Mouse (Mus musculus): ENCODE results near the gene Ifrd2.

The Ifrd2 gene

GRCm38 (mm10) chr9:107598385-107598784 is 10.9 kb downstream of the Ifrd2 start:
- no peak for DNase-seq (ENCODE audit: inconsistent ontology term)

GRCm38 (mm10) chr9:107599433-107599832 is 12.0 kb downstream of the Ifrd2 start:
- no peak for DNase-seq (ENCODE audit: inconsistent ontology term)

DNA sequence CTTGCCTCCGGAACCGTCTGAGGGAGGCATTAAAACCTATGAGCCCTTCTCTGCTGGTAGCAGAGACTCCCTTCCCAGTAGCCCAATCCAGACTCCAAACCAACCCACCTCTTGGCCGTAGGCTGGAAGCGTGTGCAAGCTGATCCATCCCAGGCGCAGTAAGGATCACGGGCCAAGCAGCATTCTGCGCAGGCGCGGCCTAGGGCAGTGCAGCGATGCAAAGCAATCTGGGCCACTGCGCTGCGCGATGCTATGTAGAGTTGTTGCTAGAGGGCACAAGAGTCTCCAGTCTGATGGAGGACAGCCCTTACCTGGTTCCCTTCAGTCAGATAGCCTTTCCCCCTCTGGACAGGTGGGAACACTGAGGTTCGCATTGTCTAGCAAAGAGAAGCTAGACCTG is 12.4 kb downstream of the Ifrd2 start:
- no peak for DNase-seq (ENCODE audit: inconsistent ontology term)

- no peak for DNase-seq (ENCODE audit: inconsistent ontology term)
These were observed 13.3 kb downstream of the Ifrd2 start for GRCm38 (mm10) chr9:107600745-107601144.

DNA sequence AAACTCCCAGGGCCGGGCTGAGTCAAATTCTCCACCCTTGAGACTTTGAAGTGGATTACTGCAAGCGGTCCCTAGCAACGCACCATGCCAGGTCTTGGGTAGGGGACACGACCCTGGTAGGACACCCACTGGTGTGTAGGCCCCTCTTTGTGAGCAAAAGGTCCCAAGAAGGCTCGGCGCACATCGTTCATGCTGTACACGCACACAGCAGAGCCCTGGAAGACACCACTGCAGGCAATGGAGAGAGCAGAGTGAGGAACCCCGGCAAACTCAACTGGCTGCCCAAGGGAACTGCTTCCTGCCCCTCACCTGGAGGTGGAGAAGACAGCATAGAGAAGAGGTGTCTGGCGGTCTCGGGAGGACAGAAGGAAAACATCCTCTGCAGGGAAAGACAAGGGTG is 13.8 kb downstream of the Ifrd2 start:
- no peak for DNase-seq (ENCODE audit: inconsistent ontology term)

DNA sequence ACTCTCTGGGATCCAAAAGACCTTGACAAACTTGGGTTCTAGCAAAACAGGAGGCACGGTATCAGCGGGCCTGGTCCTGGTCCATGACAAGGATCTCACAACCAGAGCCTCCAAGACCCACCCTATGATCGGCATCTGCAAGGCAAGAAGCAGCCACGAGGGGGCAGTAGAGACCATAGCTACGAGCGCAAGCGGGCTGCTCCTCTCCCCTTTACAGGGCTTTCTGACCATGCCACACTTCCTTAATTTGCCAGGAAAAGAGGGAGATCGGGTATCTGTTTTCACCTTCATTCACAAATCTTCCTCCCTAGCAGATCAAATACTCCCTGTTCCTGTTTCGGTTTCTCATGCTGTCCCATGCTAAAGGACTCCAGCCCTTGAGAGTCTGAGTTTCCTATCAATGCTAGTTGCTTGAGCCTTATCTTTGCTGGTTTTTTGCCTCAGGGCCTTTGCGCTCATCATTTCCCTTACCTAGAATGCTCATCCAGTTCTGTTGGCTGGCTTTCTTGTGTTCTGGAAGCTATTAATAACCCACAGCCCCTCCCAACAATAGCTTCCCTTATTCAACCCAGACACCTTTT is 14.7 kb downstream of the Ifrd2 start:
- peak; percentile 81 for DNase-seq (ENCODE audit: inconsistent ontology term)

DNA sequence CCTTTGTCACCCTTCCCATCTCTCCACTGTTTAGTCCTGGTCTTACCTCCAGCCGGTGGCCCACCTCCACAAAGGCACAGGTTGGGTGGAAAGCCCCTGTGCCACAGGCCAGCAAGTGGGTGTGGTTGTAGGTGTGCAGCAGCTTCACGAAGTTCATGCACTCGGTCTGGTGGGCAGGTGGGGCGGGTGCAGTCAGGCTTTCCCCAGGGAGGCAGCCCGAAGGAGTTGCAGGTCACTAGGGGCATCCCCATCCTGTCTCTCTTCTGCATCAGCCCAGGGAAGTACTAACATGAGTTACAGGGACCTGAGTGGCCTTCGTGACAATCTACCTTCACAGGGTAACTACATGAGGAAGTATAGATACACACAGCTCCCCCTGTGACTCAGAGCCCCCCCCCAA is 15.8 kb downstream of the Ifrd2 start:
- no peak for DNase-seq (ENCODE audit: inconsistent ontology term)

- no peak for DNase-seq (ENCODE audit: inconsistent ontology term)
These were observed 17.7 kb downstream of the Ifrd2 start for GRCm38 (mm10) chr9:107605041-107605661.

DNA sequence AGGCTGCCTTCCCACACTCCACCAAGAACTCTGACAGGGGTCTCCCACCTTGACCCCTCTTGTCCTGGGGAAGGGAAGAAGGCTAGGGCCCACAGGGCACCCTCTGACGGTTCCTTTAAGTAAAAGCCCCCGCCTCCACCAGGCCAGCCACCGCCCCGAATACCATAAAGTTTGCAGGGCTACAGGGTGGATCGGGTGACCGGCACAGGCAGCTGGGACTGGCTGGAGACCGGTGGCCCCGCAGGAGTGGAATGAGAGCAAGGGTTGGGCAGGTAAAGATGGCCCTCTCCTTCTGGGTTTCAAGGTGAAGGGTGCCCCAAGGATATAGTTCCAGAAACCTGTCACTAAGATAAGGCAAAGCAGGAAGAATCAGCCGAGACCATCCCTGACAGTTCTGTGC is 19.1 kb downstream of the Ifrd2 start:
- DNase-seq (ENCODE audit: inconsistent ontology term), result peak; percentile 64

DNA sequence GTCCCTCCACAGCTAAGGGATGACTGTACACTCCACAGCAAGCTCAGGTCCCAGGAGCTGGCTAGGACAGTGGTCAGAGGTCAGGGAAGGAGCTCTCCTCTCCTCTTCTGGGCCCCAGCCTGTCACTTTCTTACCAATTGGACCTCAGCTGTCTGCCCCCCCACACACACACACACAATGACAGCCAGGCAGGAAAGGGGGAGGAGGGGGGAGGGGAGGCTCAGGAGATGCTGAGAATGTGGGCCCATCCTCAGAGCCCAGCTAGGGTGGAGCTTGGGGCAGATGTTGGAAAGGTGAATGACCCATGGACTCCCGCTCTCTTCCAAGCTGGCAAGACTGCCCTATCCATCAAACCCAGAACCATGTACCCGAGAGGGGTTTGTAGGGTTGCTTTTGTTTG is 19.6 kb downstream of the Ifrd2 start:
- DNase-seq (ENCODE audit: inconsistent ontology term), result no peak

- no peak for DNase-seq (ENCODE audit: inconsistent ontology term)
These were observed 20.3 kb downstream of the Ifrd2 start for GRCm38 (mm10) chr9:107607653-107608245.

DNA sequence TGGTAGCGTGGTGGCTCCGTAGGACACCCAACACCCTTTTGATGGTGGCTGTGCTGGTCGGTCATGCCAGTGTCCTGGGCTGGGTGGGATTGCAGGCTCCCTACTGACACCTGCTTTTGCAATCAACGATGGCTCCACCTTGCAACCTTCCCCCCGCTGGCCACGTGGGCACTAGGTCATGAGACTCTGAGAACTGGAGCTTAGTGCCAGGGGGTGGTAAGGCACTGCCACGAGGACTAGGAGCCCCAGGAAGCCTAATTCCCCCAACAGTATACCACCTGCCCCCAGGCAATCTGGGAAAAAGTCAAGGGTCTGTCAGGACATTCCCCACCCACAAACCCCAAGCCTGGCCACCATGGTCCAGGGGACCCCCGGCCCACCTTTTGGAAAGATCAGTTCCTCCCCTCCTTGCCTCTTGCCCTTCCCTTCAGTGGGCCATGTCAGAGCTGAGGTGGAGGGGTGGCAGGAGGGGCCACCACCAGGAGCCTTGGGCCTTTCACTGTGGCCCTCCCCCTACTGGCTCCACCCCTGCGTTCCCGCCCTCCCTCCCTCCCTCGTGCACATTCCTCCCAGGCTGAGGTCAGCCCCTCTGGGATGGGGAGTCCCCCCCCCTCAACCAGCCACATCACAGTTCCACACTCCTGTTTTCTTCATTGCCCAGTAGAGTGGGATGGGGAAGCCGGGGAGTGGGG is 21.4 kb downstream of the Ifrd2 start, which contains the start of gene Sema3b:
Gene Sema3b (minus strand): TSS at position 489 of the 692 bp plus-strand sequence.
- peak; percentile 82 for DNase-seq (ENCODE audit: inconsistent ontology term)

GRCm38 (mm10) chr9:107609433-107609830 is 22.0 kb downstream of the Ifrd2 start:
- no peak for DNase-seq (ENCODE audit: inconsistent ontology term)

- no peak for DNase-seq (ENCODE audit: inconsistent ontology term)
These were observed 24.2 kb downstream of the Ifrd2 start for GRCm38 (mm10) chr9:107611456-107612190.

GRCm38 (mm10) chr9:107612191-107612944 is 24.9 kb downstream of the Ifrd2 start:
- DNase-seq (ENCODE audit: inconsistent ontology term), result peak; percentile 99

- DNase-seq (ENCODE audit: inconsistent ontology term), result no peak
These were observed 25.6 kb downstream of the Ifrd2 start for GRCm38 (mm10) chr9:107612945-107613569.

DNA sequence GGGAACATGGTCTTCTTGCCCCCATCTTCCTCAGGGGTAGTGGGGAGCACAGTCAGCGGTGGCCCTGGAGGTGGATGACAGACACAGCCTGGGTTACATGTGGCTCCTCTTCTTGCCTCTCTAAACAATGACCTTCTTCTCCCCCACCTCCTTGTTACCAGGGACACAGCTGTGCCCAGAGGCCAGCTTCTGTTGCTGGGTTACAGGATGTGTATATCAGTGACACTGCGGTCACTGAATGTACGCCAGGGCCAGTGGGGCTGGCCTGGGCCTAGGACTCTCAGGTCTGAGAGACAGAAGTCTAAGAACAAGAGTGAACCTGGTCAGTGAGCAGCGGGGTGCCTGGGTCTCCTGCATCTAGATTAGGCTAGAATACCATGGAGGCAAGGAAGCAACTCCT is 27.6 kb downstream of the Ifrd2 start:
- peak; percentile 66 for DNase-seq (ENCODE audit: inconsistent ontology term)

DNA sequence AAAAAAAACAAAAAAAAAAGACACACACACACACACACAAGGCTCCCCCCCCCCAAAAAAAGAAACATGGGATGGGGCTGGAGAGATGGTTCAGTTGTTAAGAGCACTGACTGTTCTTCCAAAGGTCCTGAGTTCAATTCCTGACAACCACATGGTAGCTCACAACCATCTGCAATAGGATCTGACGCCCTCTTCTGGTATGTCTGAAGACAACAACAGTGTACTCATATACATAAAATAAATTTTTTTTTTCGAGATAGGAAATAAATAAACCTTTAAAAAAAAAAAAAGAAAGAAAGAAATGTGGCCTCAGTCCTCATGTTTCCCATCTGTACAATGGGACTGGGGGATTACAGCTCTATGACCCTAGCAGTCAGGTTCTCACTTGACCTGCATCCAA is 30.0 kb downstream of the Ifrd2 start:
- DNase-seq (ENCODE audit: inconsistent ontology term), result no peak

- no peak for DNase-seq (ENCODE audit: inconsistent ontology term)
These were observed 30.7 kb downstream of the Ifrd2 start for GRCm38 (mm10) chr9:107618098-107618497.

DNA sequence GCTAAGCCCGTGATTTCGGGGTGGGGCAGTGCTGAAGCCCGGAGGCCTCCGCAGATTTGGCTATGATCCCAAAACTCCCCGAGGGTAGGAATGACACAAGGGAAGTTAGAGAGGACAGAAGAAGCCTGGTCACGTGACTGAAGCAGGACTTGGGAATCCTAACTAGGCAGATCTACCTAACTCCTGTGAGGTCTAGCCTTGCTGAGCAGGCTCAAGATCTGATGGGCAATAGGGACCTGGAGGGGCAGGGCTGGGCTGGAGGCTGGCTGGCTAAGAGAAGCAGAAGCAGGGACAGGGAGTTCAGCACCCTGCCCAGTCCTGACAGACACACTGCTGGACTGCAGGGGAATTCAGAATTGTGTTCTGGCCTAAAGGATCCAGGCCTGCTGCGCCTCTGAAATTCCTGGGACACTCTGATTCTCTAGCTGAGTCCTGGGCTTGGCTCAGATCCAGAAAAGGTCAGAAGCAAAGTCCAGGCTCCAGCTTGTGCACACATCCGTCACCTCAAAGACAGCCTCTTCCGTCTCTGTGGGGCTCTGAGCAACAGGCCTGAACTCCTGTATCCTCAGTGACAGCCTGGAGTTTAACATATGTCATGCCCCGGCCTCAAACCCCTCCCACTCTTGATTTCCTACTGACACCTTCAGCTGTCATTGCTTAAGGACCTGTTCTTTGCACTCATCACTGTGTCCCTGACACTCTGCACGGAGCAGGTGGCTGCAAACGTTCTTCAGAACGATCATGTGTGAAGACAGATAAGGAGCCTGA is 31.5 kb downstream of the Ifrd2 start:
- peak; percentile 81 for DNase-seq (ENCODE audit: inconsistent ontology term)
